Mouse (Mus musculus) lung, embryonic 15.5 days (tissue): ENCODE measurements around the gene Trmt1l. TPM values are rescaled to one million over a fixed set of nuclear protein-coding genes. Genes with fewer than 3 reads are reported as not detected.

ENCODE experiments used
- ATAC-seq: fragments of 200-750 bp; cut with Nextera tagmentation; 2 replicates; pipeline ENCODE4 v1.8.0; 2017; ENCODE audit warnings: moderate number of reproducible peaks, borderline replicate concordance; ENCODE audit not compliant: low FRiP score, low TSS enrichment; ENCODE audit errors: extremely low read depth
- H3K27ac ChIP-seq: fragments of 300-500 bp; sonication (generic); 2 replicates; pipeline ENCODE4 v1.5.1; 2015; ENCODE audit warnings: moderate library complexity, mild to moderate bottlenecking, inconsistent platforms
- H3K27me3 ChIP-seq: fragments of 300-500 bp; sonication (generic); 2 replicates; pipeline ENCODE4 v1.6.1; 2015; ENCODE audit warnings: inconsistent platforms
- H3K36me3 ChIP-seq: fragments of 300-500 bp; sonication (generic); 2 replicates; pipeline ENCODE4 v1.6.1; 2015; ENCODE audit warnings: inconsistent platforms
- H3K4me1 ChIP-seq: fragments of 300-500 bp; sonication (generic); 2 replicates; pipeline ENCODE4 v1.6.1; 2015; ENCODE audit warnings: inconsistent platforms
- H3K4me2 ChIP-seq: fragments of 300-500 bp; sonication (generic); 2 replicates; pipeline ENCODE4 v1.6.1; 2015; ENCODE audit warnings: inconsistent platforms, mild to moderate bottlenecking, moderate library complexity
- H3K4me3 ChIP-seq: fragments of 300-500 bp; sonication (generic); 2 replicates; pipeline ENCODE4 v1.5.1; 2015; ENCODE audit warnings: mild to moderate bottlenecking, inconsistent platforms
- H3K9ac ChIP-seq: fragments of 300-500 bp; sonication (generic); 2 replicates; pipeline ENCODE4 v1.6.1; 2015; ENCODE audit warnings: inconsistent platforms
- H3K9me3 ChIP-seq: fragments of 300-500 bp; sonication (generic); 2 replicates; pipeline ENCODE4 v1.6.1; 2016; ENCODE audit warnings: inconsistent platforms
- WGBS: fragments of 180-500 bp; shearing (Covaris S2); methylation state at CpG from one replicate; pipeline ENCODE4 v1.1.7; 2015; 5-methylcytosine and 5-hydroxymethylcytosine counted together
- microRNA-seq: library from miRNA; unstranded; fragments of <30 nt; microRNA quantifications from one replicate; pipeline ENCODE4, GENCODE M21; 2016
- polyA plus RNA-seq: library from polyadenylated mRNA; unstranded; fragments of >200 nt; fragmentation: Nextera tagmentation; extraction: Ambion mirVana; gene quantifications from 2 replicates; pipeline ENCODE4 v1.2.1, GENCODE M21; 2015

Gene Trmt1l
- polyA plus RNA-seq, 1 experiment from 2014 or later = 42.7 TPM

- Histone ChIP-seq H3K9ac (no peak overlapping the region), H3K4me2 (no peak overlapping the region), H3K4me3 (no peak overlapping the region), H3K27ac (no peak overlapping the region), H3K9me3 (no peaks in the 10 kb centered on the region), H3K4me1 (peaks cover 27% of the 10 kb centered on the region), H3K36me3 (no peaks in the 10 kb centered on the region), H3K27me3 (no peaks in the 10 kb centered on the region)
- WGBS = 80% methylated on average over 8 of the region's 8 CpGs
- ATAC-seq = no peak
These were observed 68.7 kb downstream of the Trmt1l start for GRCm38 (mm10) chr1:151497028-151497427.

GRCm38 (mm10) chr1:151497942-151498341 is 69.6 kb downstream of the Trmt1l start:
- no peak for ATAC-seq
- H3K27ac ChIP-seq = no peak overlapping the region
- no peaks in the 10 kb centered on the region for H3K27me3 ChIP-seq
- no peaks in the 10 kb centered on the region for H3K36me3 ChIP-seq
- no peak overlapping the region for H3K4me3 ChIP-seq
- peaks cover 27% of the 10 kb centered on the region for H3K4me1 ChIP-seq
- H3K9ac ChIP-seq = no peak overlapping the region
- H3K9me3 ChIP-seq = no peaks in the 10 kb centered on the region
- H3K4me2 ChIP-seq = no peak overlapping the region
- WGBS = 61% methylated on average over 2 of the region's 2 CpGs

- WGBS = 71% methylated on average over 3 of the region's 3 CpGs
- Histone ChIP-seq H3K27me3 (no peaks in the 10 kb centered on the region), H3K4me2 (peak overlapping the region; percentile 45; the same call in 1 of the 2 replicates), H3K9me3 (no peaks in the 10 kb centered on the region), H3K9ac (no peak overlapping the region), H3K36me3 (no peaks in the 10 kb centered on the region), H3K4me3 (no peak overlapping the region), H3K27ac (no peak overlapping the region), H3K4me1 (peaks cover 27% of the 10 kb centered on the region)
- ATAC-seq = no peak
These were observed 70.0 kb downstream of the Trmt1l start for GRCm38 (mm10) chr1:151498381-151498780.

- peak overlapping the region; percentile 52 for H3K4me2 ChIP-seq
- under 1% methylated on average over 59 of the region's 59 CpGs for WGBS
- no peaks in the 10 kb centered on the region for H3K27me3 ChIP-seq
- H3K27ac ChIP-seq = peak overlapping the region; percentile 99
- H3K9ac ChIP-seq = peak overlapping the region; percentile 98
- no peaks in the 10 kb centered on the region for H3K9me3 ChIP-seq
- peak overlapping the region; percentile 96 for H3K4me3 ChIP-seq
- H3K4me1 ChIP-seq = peaks cover 23% of the 10 kb centered on the region
- H3K36me3 ChIP-seq = no peaks in the 10 kb centered on the region
- ATAC-seq = peak; percentile 63
These were observed 71.6 kb downstream of the Trmt1l start for GRCm38 (mm10) chr1:151499815-151500501.

GRCm38 (mm10) chr1:151500531-151501361 is 72.4 kb downstream of the Trmt1l start, which contains the start of gene Rnf2:
Gene Rnf2, minus strand, starts transcription at chr1:151500955.
- ATAC-seq = peak; percentile 97
- H3K36me3 ChIP-seq = no peaks in the 10 kb centered on the region
- peak within 1 kb of the TSS; percentile 96 for H3K4me3 ChIP-seq
- H3K9ac ChIP-seq = peak within 1 kb of the TSS; percentile 98
- no peaks in the 10 kb centered on the region for H3K27me3 ChIP-seq
- peak within 1 kb of the TSS; percentile 99 for H3K27ac ChIP-seq
- no peaks in the 10 kb centered on the region for H3K9me3 ChIP-seq
- H3K4me2 ChIP-seq = peak within 1 kb of the TSS; percentile 69
- under 1% methylated on average over 89 of the region's 90 CpGs for WGBS
- peaks cover 16% of the 10 kb centered on the region for H3K4me1 ChIP-seq

Small RNAs within 50 kb of the gene (microRNA-seq; reads per million reads assigned to microRNA genes)
- not detected for gene Mir7682

Other genes starting within 250 kb of the Trmt1l start
- 0.11 TPM in 1 of 2 replicates, not detected in the other for gene Gm47985, start 246.0 kb upstream of the Trmt1l start, polyA plus RNA-seq
- gene Gm8947, start 236.2 kb upstream of the Trmt1l start, polyA plus RNA-seq = 0.09 TPM in 1 of 2 replicates, not detected in the other
- not detected in 2 replicates for gene Gm47995, start 230.1 kb upstream of the Trmt1l start, polyA plus RNA-seq
- gene 3110040M04Rik, start 224.4 kb upstream of the Trmt1l start, polyA plus RNA-seq = not detected in 2 replicates
- not detected in 2 replicates for gene Gm47996, start 218.4 kb upstream of the Trmt1l start, polyA plus RNA-seq
- gene Ivns1abp, start 84.1 kb upstream of the Trmt1l start, polyA plus RNA-seq = 236 and 242 TPM in 2 replicates
- 23.7 and 26.2 TPM in 2 replicates for gene Swt1, start 87 bp upstream of the Trmt1l start, polyA plus RNA-seq
- 78.4 and 81.6 TPM in 2 replicates for gene Rnf2, start 72.4 kb downstream of the Trmt1l start, polyA plus RNA-seq
- gene Fam129a, start 142.6 kb downstream of the Trmt1l start, polyA plus RNA-seq = 10.4 and 11.4 TPM in 2 replicates